Mouse (Mus musculus): ENCODE measurements at regions not wholly inside any gene's neighbourhood (a gene's known extent, or its start where the extent isn't known, plus 50 kb on each side); places are given as distances from the start of the nearest gene placed in this dataset.

- no peaks in the 10 kb centered on the region for H3K9me3 ChIP-seq (ENCODE audit: control insufficient read depth, low read length)
- no peaks in the 10 kb centered on the region for H3K27me3 ChIP-seq (replicated peaks; ENCODE audit: control insufficient read depth, insufficient read depth, low read length)
- H3K36me3 ChIP-seq (ENCODE audit: control insufficient read depth, insufficient read depth, low read length) = no peaks in the 10 kb centered on the region
- no peak for DNase-seq (ENCODE audit: low spot score)
- H3K4me3 ChIP-seq (ENCODE audit: low read depth, low read length) = no peak overlapping the region
- H3K4me1 ChIP-seq (replicated peaks; ENCODE audit: control insufficient read depth, insufficient read depth, low read length) = no peaks in the 10 kb centered on the region
- H3K9ac ChIP-seq (ENCODE audit: low read depth, low read length) = no peak overlapping the region
- no peak overlapping the region for H3K27ac ChIP-seq (ENCODE audit: low read depth, low read length)
- H3K4me2 ChIP-seq = no peak overlapping the region
- no peak for ATAC-seq (replicated peaks; ENCODE audit: low FRiP score)
Observed at GRCm38 (mm10) chr1:35535470-35535869, 532.7 kb upstream of the Hs6st1 start.

- Histone ChIP-seq H3K4me1 (replicated peaks; ENCODE audit: control insufficient read depth, insufficient read depth, low read length) (no peaks in the 10 kb centered on the region), H3K4me2 (no peak overlapping the region), H3K4me3 (ENCODE audit: low read depth, low read length) (no peak overlapping the region), H3K27me3 (replicated peaks; ENCODE audit: control insufficient read depth, insufficient read depth, low read length) (no peaks in the 10 kb centered on the region), H3K27ac (ENCODE audit: low read depth, low read length) (no peak overlapping the region), H3K9ac (ENCODE audit: low read depth, low read length) (no peak overlapping the region), H3K9me3 (ENCODE audit: control insufficient read depth, low read length) (no peaks in the 10 kb centered on the region; the same call in 1 of the 2 replicates), H3K36me3 (ENCODE audit: control insufficient read depth, insufficient read depth, low read length) (no peaks in the 10 kb centered on the region)
- ATAC-seq (replicated peaks; ENCODE audit: low FRiP score) = no peak
- WGBS = 80% methylated on average over 5 of the region's 5 CpGs
- no peak for DNase-seq (ENCODE audit: low spot score)
Observed at GRCm38 (mm10) chr1:35536276-35536675, 531.9 kb upstream of the Hs6st1 start.

DNA sequence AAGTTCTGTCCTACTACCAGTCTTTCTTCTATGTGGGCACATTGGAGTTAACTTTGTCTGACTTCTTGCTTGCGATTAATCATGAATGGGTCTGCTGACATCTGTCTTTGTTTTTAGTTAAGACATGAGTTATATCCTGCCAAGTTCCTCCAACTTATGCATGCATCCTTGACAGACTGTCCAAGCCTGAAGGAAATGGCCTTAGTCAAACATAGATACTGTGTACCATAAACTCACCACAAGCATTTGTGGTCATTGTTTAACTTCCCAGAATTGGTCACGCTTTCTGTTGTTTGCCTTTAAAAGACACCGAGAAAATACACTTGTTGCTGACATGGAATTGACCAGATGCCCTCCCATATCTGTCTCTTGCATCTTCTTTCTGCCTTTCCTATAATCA lies 519.4 kb upstream of the Hs6st1 start:
- Histone ChIP-seq H3K9ac (ENCODE audit: low read depth, low read length) (no peak overlapping the region), H3K4me3 (ENCODE audit: low read depth, low read length) (no peak overlapping the region), H3K4me1 (replicated peaks; ENCODE audit: control insufficient read depth, insufficient read depth, low read length) (no peaks in the 10 kb centered on the region), H3K27me3 (replicated peaks; ENCODE audit: control insufficient read depth, insufficient read depth, low read length) (no peaks in the 10 kb centered on the region), H3K4me2 (no peak overlapping the region), H3K36me3 (ENCODE audit: control insufficient read depth, insufficient read depth, low read length) (no peaks in the 10 kb centered on the region), H3K9me3 (ENCODE audit: control insufficient read depth, low read length) (no peaks in the 10 kb centered on the region), H3K27ac (ENCODE audit: low read depth, low read length) (no peak overlapping the region)
- ATAC-seq (replicated peaks; ENCODE audit: low FRiP score) (no peak), DNase-seq (ENCODE audit: low spot score) (no peak)
- 69% methylated on average over 3 of the region's 3 CpGs for WGBS

GRCm38 (mm10) chr1:35551503-35551902 lies 516.7 kb upstream of the Hs6st1 start:
- no peaks in the 10 kb centered on the region for H3K4me1 ChIP-seq (replicated peaks; ENCODE audit: control insufficient read depth, insufficient read depth, low read length)
- no peak overlapping the region for H3K4me3 ChIP-seq (ENCODE audit: low read depth, low read length)
- WGBS = 80% methylated on average over 1 of the region's 1 CpGs
- no peaks in the 10 kb centered on the region for H3K27me3 ChIP-seq (replicated peaks; ENCODE audit: control insufficient read depth, insufficient read depth, low read length)
- no peak overlapping the region for H3K4me2 ChIP-seq
- no peaks in the 10 kb centered on the region for H3K9me3 ChIP-seq (ENCODE audit: control insufficient read depth, low read length)
- no peak overlapping the region for H3K9ac ChIP-seq (ENCODE audit: low read depth, low read length)
- no peaks in the 10 kb centered on the region for H3K36me3 ChIP-seq (ENCODE audit: control insufficient read depth, insufficient read depth, low read length)
- no peak overlapping the region for H3K27ac ChIP-seq (ENCODE audit: low read depth, low read length)
- DNase-seq (ENCODE audit: low spot score) = no peak
- ATAC-seq (replicated peaks; ENCODE audit: low FRiP score) = no peak

- Histone ChIP-seq H3K9ac (ENCODE audit: low read depth, low read length) (no peak overlapping the region), H3K27ac (ENCODE audit: low read depth, low read length) (no peak overlapping the region), H3K4me3 (ENCODE audit: low read depth, low read length) (no peak overlapping the region), H3K9me3 (ENCODE audit: control insufficient read depth, low read length) (no peaks in the 10 kb centered on the region; the same call in 1 of the 2 replicates), H3K36me3 (ENCODE audit: control insufficient read depth, insufficient read depth, low read length) (no peaks in the 10 kb centered on the region), H3K27me3 (replicated peaks; ENCODE audit: control insufficient read depth, insufficient read depth, low read length) (no peaks in the 10 kb centered on the region), H3K4me1 (replicated peaks; ENCODE audit: control insufficient read depth, insufficient read depth, low read length) (no peaks in the 10 kb centered on the region), H3K4me2 (no peak overlapping the region)
- no peak for ATAC-seq (replicated peaks; ENCODE audit: low FRiP score)
- 87% methylated on average over 4 of the region's 4 CpGs for WGBS
- no peak for DNase-seq (ENCODE audit: low spot score)
Observed at GRCm38 (mm10) chr1:35562786-35563185, 505.4 kb upstream of the Hs6st1 start.

- H3K4me1 ChIP-seq (replicated peaks; ENCODE audit: control insufficient read depth, insufficient read depth, low read length) = no peaks in the 10 kb centered on the region
- H3K4me3 ChIP-seq (ENCODE audit: low read depth, low read length) = no peak overlapping the region
- no peak overlapping the region for H3K9ac ChIP-seq (ENCODE audit: low read depth, low read length)
- ATAC-seq (replicated peaks; ENCODE audit: low FRiP score) = no peak
- no peak overlapping the region for H3K4me2 ChIP-seq
- 58% methylated on average over 1 of the region's 1 CpGs for WGBS
- H3K9me3 ChIP-seq (ENCODE audit: control insufficient read depth, low read length) = no peaks in the 10 kb centered on the region
- H3K36me3 ChIP-seq (ENCODE audit: control insufficient read depth, insufficient read depth, low read length) = no peaks in the 10 kb centered on the region
- DNase-seq (ENCODE audit: low spot score) = no peak
- H3K27ac ChIP-seq (ENCODE audit: low read depth, low read length) = no peak overlapping the region
- H3K27me3 ChIP-seq (replicated peaks; ENCODE audit: control insufficient read depth, insufficient read depth, low read length) = no peaks in the 10 kb centered on the region
Observed at GRCm38 (mm10) chr1:35575203-35575602, 493.0 kb upstream of the Hs6st1 start.

DNA sequence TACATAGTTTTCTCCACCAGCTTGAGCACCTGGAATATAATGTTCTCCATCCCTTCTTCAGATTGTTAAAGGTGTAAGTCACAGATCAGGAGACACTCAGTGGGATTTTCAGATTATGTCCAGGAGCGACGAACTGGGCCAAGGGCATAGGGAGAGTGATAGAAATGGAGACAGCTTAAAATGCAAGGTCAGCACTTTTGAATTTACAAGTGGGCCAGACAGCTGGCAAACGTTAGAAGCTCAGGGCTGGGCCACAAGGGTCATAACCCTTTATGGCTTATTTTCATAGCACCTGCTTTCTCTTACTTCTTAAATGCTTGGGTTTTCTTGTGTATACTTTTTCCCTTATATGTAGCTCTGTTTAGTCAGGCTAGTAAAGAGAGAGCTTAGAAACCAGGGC lies 488.8 kb upstream of the Hs6st1 start:
- Histone ChIP-seq H3K9me3 (ENCODE audit: control insufficient read depth, low read length) (no peaks in the 10 kb centered on the region), H3K9ac (ENCODE audit: low read depth, low read length) (no peak overlapping the region), H3K4me2 (no peak overlapping the region), H3K27me3 (replicated peaks; ENCODE audit: control insufficient read depth, insufficient read depth, low read length) (no peaks in the 10 kb centered on the region), H3K4me1 (replicated peaks; ENCODE audit: control insufficient read depth, insufficient read depth, low read length) (no peaks in the 10 kb centered on the region), H3K36me3 (ENCODE audit: control insufficient read depth, insufficient read depth, low read length) (no peaks in the 10 kb centered on the region), H3K4me3 (ENCODE audit: low read depth, low read length) (no peak overlapping the region), H3K27ac (ENCODE audit: low read depth, low read length) (no peak overlapping the region)
- no peak for DNase-seq (ENCODE audit: low spot score)
- WGBS = 60% methylated on average over 3 of the region's 3 CpGs
- ATAC-seq (replicated peaks; ENCODE audit: low FRiP score) = no peak

DNA sequence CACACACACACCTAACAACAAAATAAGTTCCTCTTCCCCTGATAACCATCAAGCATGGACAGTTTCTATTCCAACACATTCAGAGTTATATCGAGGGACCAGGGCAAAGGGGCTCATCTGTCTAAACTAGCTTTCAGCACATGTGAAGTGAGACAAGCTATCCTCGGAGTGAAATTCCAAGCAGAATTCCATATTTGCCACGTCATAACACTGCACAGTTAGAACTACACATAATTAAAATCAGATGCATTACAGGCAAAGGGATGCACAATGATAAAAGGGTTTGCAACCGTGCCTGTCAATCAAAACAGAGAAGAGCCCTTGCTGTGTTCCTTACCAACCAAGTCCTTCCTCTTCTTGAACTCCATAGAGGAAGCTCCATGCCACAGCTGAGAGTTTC lies 488.2 kb upstream of the Hs6st1 start:
- ATAC-seq (replicated peaks; ENCODE audit: low FRiP score) (no peak), DNase-seq (ENCODE audit: low spot score) (no peak)
- Histone ChIP-seq H3K9ac (ENCODE audit: low read depth, low read length) (no peak overlapping the region), H3K27me3 (replicated peaks; ENCODE audit: control insufficient read depth, insufficient read depth, low read length) (no peaks in the 10 kb centered on the region), H3K4me1 (replicated peaks; ENCODE audit: control insufficient read depth, insufficient read depth, low read length) (no peaks in the 10 kb centered on the region), H3K9me3 (ENCODE audit: control insufficient read depth, low read length) (no peaks in the 10 kb centered on the region), H3K27ac (ENCODE audit: low read depth, low read length) (no peak overlapping the region), H3K36me3 (ENCODE audit: control insufficient read depth, insufficient read depth, low read length) (no peaks in the 10 kb centered on the region), H3K4me2 (no peak overlapping the region), H3K4me3 (ENCODE audit: low read depth, low read length) (no peak overlapping the region)
- 57% methylated on average over 4 of the region's 4 CpGs for WGBS

- H3K4me1 ChIP-seq (replicated peaks; ENCODE audit: control insufficient read depth, insufficient read depth, low read length) = no peaks in the 10 kb centered on the region
- no peaks in the 10 kb centered on the region for H3K36me3 ChIP-seq (ENCODE audit: control insufficient read depth, insufficient read depth, low read length)
- no peak overlapping the region for H3K27ac ChIP-seq (ENCODE audit: low read depth, low read length)
- DNase-seq (ENCODE audit: low spot score) = no peak
- H3K9me3 ChIP-seq (ENCODE audit: control insufficient read depth, low read length) = no peaks in the 10 kb centered on the region
- no peak overlapping the region for H3K4me3 ChIP-seq (ENCODE audit: low read depth, low read length)
- H3K4me2 ChIP-seq = no peak overlapping the region
- no peaks in the 10 kb centered on the region for H3K27me3 ChIP-seq (replicated peaks; ENCODE audit: control insufficient read depth, insufficient read depth, low read length)
- 64% methylated on average over 3 of the region's 3 CpGs for WGBS
- H3K9ac ChIP-seq (ENCODE audit: low read depth, low read length) = no peak overlapping the region
- no peak for ATAC-seq (replicated peaks; ENCODE audit: low FRiP score)
Observed at GRCm38 (mm10) chr1:35580474-35580873, 487.7 kb upstream of the Hs6st1 start.
